Mouse (Mus musculus) stomach, postnatal 0 days (tissue): ENCODE data around the gene Itpr3.

Source experiments
- CTCF ChIP-seq: IDR thresholded peaks from 2 replicates; pipeline ENCODE4 v1.5.1; 2016; ENCODE audit warnings: antibody characterized with exemption, low read depth, mild to moderate bottlenecking, moderate library complexity
- EP300 ChIP-seq: optimal IDR thresholded peaks from 2 replicates; pipeline ENCODE3; 2016; ENCODE audit warnings: antibody characterized with exemption

GRCm38 (mm10) chr17:27160905-27161304 is 103.8 kb downstream of the Itpr3 start:
- TF ChIP-seq CTCF, result no peak
- TF ChIP-seq EP300, result no peak
